Mouse (Mus musculus): Measurements from ENCODE around the gene Gabbr2. TPM values are rescaled to one million over a fixed set of nuclear protein-coding genes. Genes with fewer than 3 reads are reported as not detected.

Gabbr2 gene
- polyA plus RNA-seq, 1 experiment from 2014 or later, result 12.7 TPM

DNA sequence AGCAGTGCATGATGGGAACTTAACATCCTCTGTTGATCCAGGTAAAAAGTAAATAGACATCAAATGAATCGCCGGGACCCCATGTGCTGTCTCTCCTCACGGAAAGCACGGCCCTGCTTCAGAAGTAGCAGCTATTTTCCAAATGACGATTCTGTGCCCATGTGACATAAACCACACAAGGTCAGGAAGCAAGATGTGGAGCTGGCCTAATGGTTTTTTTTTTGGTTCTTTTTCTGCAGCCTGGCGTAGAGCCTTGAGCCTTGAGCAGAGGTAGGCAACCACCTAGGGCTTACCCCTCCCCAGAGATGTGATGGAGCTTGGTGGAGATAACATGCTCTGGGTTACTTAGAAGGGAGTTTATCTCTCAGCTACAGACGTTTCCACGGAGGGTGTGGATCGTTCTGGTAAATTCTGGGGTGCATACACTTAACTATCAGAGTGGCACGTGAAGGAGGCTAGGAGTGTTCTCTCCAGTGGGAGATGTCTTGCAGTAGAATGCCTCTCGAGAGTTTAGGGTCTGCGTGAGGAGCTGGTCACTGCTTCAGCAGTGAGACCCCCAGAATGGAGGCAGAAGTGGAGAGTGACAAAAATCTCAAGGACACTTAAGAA lies 137.7 kb downstream of the Gabbr2 start:
- 72% methylated on average over 12 of the region's 12 CpGs for WGBS
- Histone ChIP-seq H3K4me3 (no peak overlapping the region), H3K36me3 (replicated peaks) (no peaks in the 10 kb centered on the region), H3K27ac (peak overlapping the region; percentile 59), H3K4me2 (no peak overlapping the region), H3K9ac (no peak overlapping the region), H3K4me1 (peaks cover 28% of the 10 kb centered on the region), H3K27me3 (replicated peaks) (no peaks in the 10 kb centered on the region), H3K9me3 (no peaks in the 10 kb centered on the region)
- ATAC-seq (replicated peaks), result no peak

- no peaks in the 10 kb centered on the region for H3K27me3 ChIP-seq (replicated peaks)
- H3K9me3 ChIP-seq, result no peaks in the 10 kb centered on the region
- H3K36me3 ChIP-seq (replicated peaks), result no peaks in the 10 kb centered on the region
- peaks cover 7% of the 10 kb centered on the region; the same call in 1 of the 2 replicates for H3K4me1 ChIP-seq
- no peak overlapping the region for H3K4me2 ChIP-seq
- no peak overlapping the region for H3K4me3 ChIP-seq
- no peak overlapping the region for H3K27ac ChIP-seq
- H3K9ac ChIP-seq, result no peak overlapping the region
- ATAC-seq (replicated peaks), result no peak
Observed at GRCm38 (mm10) chr4:46847745-46848144, 143.9 kb downstream of the Gabbr2 start.

- ATAC-seq (replicated peaks), result no peak
- Histone ChIP-seq H3K9ac (no peak overlapping the region), H3K27me3 (replicated peaks) (no peaks in the 10 kb centered on the region), H3K4me3 (no peak overlapping the region), H3K4me1 (peaks cover 6% of the 10 kb centered on the region; the same call in 1 of the 2 replicates), H3K9me3 (no peaks in the 10 kb centered on the region), H3K36me3 (replicated peaks) (no peaks in the 10 kb centered on the region), H3K27ac (no peak overlapping the region), H3K4me2 (no peak overlapping the region)
- WGBS, result 95% methylated on average over 10 of the region's 10 CpGs
Observed at GRCm38 (mm10) chr4:46846396-46846795, 145.3 kb downstream of the Gabbr2 start.

DNA sequence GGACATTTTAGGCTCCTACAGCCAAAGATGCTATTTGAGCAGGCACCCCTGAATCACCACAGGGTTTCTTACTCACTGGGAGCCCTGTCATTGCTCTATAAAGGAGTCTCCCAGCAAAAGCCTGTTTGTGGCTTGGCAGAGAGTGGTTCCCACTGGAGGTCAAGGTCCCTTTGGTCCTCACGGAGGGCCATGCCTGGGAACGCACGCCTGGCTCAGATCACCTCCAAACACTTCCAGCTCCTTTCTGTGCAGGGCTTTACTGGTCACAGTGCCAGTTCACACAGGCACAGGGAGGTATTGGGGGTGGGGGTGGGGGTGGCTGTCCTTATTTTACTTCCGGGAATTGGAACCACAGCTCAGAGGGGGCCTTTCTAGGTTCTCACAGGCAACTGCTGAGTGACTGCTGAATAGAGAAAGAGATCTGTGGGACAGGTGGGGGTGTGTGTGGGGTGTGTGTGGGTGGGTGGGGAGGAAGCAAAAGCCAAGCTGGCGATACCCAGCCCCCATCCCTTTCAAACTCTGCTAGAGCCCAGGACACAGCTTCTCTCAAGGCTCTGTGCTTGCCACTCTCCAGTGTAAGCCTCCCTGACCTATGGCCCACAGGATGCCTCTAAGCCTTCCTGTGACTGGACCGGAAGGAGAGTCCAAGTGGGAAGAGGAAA lies 146.6 kb downstream of the Gabbr2 start:
- Histone ChIP-seq H3K4me2 (no peak overlapping the region), H3K9me3 (no peaks in the 10 kb centered on the region), H3K4me1 (no peaks in the 10 kb centered on the region), H3K27me3 (replicated peaks) (no peaks in the 10 kb centered on the region), H3K36me3 (replicated peaks) (no peaks in the 10 kb centered on the region), H3K27ac (no peak overlapping the region), H3K9ac (no peak overlapping the region), H3K4me3 (no peak overlapping the region)
- peak; percentile 67 for ATAC-seq (replicated peaks)
- whole genome bisulfite sequencing, result 67% methylated on average over 6 of the region's 6 CpGs

GRCm38 (mm10) chr4:46844567-46844966 lies 147.1 kb downstream of the Gabbr2 start:
- H3K27me3 ChIP-seq (replicated peaks), result no peaks in the 10 kb centered on the region
- H3K36me3 ChIP-seq (replicated peaks), result no peaks in the 10 kb centered on the region
- no peak overlapping the region for H3K4me3 ChIP-seq
- ATAC-seq (replicated peaks), result no peak
- no peak overlapping the region for H3K27ac ChIP-seq
- no peaks in the 10 kb centered on the region for H3K4me1 ChIP-seq
- no peak overlapping the region for H3K4me2 ChIP-seq
- H3K9ac ChIP-seq, result no peak overlapping the region
- no peaks in the 10 kb centered on the region for H3K9me3 ChIP-seq
- WGBS, result 79% methylated on average over 5 of the region's 5 CpGs

DNA sequence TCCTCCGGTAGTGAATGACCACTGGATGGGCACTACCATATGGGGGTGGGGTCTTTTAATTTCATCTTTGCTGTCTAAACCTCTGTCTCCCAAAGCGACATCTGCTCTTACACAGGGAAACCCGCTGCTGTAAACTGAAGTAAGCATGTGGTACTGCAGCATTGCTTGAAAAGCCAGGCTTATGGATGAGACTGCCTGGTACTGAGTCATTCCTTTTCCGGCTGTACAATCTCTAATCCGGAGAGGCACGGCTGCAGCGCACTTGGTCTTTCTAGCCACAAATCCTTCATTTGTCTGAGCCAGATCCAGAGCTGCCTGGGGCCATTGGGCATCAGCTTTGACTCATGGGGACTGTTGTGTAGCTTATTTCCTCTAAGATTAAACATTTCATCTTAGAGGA lies 149.1 kb downstream of the Gabbr2 start:
- H3K4me3 ChIP-seq, result no peak overlapping the region
- no peaks in the 10 kb centered on the region for H3K9me3 ChIP-seq
- no peaks in the 10 kb centered on the region for H3K27me3 ChIP-seq (replicated peaks)
- ATAC-seq (replicated peaks), result no peak
- no peaks in the 10 kb centered on the region for H3K36me3 ChIP-seq (replicated peaks)
- H3K4me2 ChIP-seq, result no peak overlapping the region
- H3K4me1 ChIP-seq, result no peaks in the 10 kb centered on the region
- H3K9ac ChIP-seq, result no peak overlapping the region
- H3K27ac ChIP-seq, result no peak overlapping the region
- WGBS, result 81% methylated on average over 7 of the region's 7 CpGs

DNA sequence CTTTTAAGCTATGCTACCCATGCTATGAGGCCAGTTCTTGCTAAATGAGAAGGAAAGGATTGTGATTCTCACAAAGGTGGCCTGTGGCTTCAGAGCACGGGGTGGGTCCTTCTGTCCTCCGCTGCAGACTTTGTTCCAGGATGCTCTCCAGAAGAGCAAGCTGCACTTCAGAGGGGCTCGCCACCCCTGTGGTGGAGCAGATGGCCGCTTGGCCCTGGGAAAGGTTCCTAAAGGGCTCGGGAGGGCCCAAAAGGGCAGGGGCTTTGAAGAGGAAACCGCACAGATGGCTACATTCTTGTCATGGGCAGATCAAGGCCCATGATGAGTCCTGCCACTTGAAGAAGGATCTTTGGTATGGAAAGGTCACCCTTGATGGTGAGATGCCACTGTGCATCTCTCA lies 151.5 kb downstream of the Gabbr2 start:
- peaks cover 9% of the 10 kb centered on the region; the same call in 1 of the 2 replicates for H3K4me1 ChIP-seq
- no peak overlapping the region for H3K27ac ChIP-seq
- WGBS, result 88% methylated on average over 6 of the region's 6 CpGs
- no peaks in the 10 kb centered on the region for H3K9me3 ChIP-seq
- no peak for ATAC-seq (replicated peaks)
- no peak overlapping the region for H3K4me2 ChIP-seq
- no peaks in the 10 kb centered on the region for H3K27me3 ChIP-seq (replicated peaks)
- H3K9ac ChIP-seq, result no peak overlapping the region
- no peaks in the 10 kb centered on the region for H3K36me3 ChIP-seq (replicated peaks)
- H3K4me3 ChIP-seq, result no peak overlapping the region

- no peak overlapping the region for H3K27ac ChIP-seq
- no peak overlapping the region for H3K9ac ChIP-seq
- H3K4me2 ChIP-seq, result no peak overlapping the region
- ATAC-seq (replicated peaks), result no peak
- peaks cover 9% of the 10 kb centered on the region; the same call in 1 of the 2 replicates for H3K4me1 ChIP-seq
- H3K9me3 ChIP-seq, result no peaks in the 10 kb centered on the region
- H3K27me3 ChIP-seq (replicated peaks), result no peaks in the 10 kb centered on the region
- 84% methylated on average over 7 of the region's 7 CpGs for WGBS
- no peak overlapping the region for H3K4me3 ChIP-seq
- no peaks in the 10 kb centered on the region for H3K36me3 ChIP-seq (replicated peaks)
Observed at GRCm38 (mm10) chr4:46837362-46837761, 154.3 kb downstream of the Gabbr2 start.

- Histone ChIP-seq H3K9me3 (no peaks in the 10 kb centered on the region), H3K36me3 (replicated peaks) (no peaks in the 10 kb centered on the region), H3K4me1 (peaks cover 9% of the 10 kb centered on the region; the same call in 1 of the 2 replicates), H3K4me3 (no peak overlapping the region), H3K27ac (peak overlapping the region; percentile 44), H3K9ac (no peak overlapping the region), H3K4me2 (no peak overlapping the region), H3K27me3 (replicated peaks) (no peaks in the 10 kb centered on the region)
- ATAC-seq (replicated peaks), result no peak
- 28% methylated on average over 18 of the region's 18 CpGs for WGBS
Observed at GRCm38 (mm10) chr4:46836065-46836464, 155.6 kb downstream of the Gabbr2 start.

DNA sequence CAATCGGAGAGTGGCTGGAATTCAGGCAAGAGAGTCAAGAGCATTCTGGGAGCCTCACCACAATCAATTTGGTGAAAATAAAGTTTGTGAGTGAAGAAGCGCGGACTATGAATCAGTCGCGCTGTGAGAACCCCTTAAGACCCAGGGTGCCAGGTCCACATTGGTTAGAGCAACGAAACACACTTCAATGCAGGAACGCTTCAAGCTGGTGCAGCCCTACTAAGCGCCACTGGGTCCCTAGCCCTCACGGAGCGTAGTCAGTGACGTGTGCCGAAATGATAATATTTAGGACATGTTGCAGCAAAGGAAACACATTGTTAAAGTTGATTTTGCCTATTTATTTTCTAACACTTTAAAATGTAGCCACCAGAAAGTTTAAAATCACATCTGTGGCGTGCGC lies 156.6 kb downstream of the Gabbr2 start:
- no peak overlapping the region for H3K27ac ChIP-seq
- no peak for ATAC-seq (replicated peaks)
- H3K4me2 ChIP-seq, result no peak overlapping the region
- WGBS, result 95% methylated on average over 14 of the region's 14 CpGs
- H3K4me1 ChIP-seq, result peaks cover 9% of the 10 kb centered on the region; the same call in 1 of the 2 replicates
- H3K36me3 ChIP-seq (replicated peaks), result no peaks in the 10 kb centered on the region
- no peaks in the 10 kb centered on the region for H3K27me3 ChIP-seq (replicated peaks)
- no peaks in the 10 kb centered on the region for H3K9me3 ChIP-seq
- no peak overlapping the region for H3K4me3 ChIP-seq
- no peak overlapping the region for H3K9ac ChIP-seq

DNA sequence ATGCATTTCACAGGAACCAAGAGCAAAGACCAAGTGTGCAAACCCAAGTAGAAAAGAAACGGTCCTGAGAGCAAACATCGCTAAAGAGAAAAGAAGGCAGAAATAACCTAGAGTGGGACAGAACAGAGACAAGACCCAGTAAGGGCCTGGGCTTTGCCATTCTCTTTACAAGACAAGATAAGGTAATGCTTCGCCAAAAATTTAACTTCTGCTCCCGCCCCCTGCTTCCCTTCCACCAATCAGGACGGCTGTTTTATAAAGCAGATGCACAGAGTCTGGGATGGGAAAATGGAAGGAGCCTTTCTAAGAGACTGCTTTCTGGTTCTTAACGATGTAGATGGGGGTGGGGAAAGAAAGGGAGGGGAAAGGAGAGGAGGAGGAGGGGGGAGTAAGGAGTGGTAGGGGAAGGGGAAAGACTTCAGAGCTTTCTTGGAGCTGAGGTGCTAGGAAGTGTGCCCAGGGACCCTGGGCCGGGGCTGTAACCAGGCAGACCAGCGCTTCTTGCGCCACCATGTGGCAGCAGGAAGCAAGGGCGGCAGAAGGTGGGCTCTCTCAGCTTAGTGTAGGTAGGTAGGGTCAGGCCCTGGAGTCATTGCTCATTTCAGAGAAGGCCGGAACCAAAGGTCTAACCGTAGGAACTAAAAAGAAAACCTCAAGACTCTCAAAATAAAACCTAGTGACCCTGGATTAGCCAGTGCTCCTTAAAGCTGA lies 158.7 kb downstream of the Gabbr2 start:
- no peak overlapping the region for H3K9ac ChIP-seq
- no peak overlapping the region for H3K4me2 ChIP-seq
- no peaks in the 10 kb centered on the region for H3K27me3 ChIP-seq (replicated peaks)
- ATAC-seq (replicated peaks), result no peak
- H3K36me3 ChIP-seq (replicated peaks), result no peaks in the 10 kb centered on the region
- WGBS, result 47% methylated on average over 12 of the region's 12 CpGs
- no peaks in the 10 kb centered on the region for H3K9me3 ChIP-seq
- no peak overlapping the region for H3K27ac ChIP-seq
- H3K4me1 ChIP-seq, result peaks cover 16% of the 10 kb centered on the region; the same call in 1 of the 2 replicates
- no peak overlapping the region for H3K4me3 ChIP-seq

GRCm38 (mm10) chr4:46829656-46830055 lies 162.0 kb downstream of the Gabbr2 start:
- H3K9me3 ChIP-seq, result no peaks in the 10 kb centered on the region
- H3K4me3 ChIP-seq, result no peak overlapping the region
- no peaks in the 10 kb centered on the region for H3K27me3 ChIP-seq (replicated peaks)
- H3K4me1 ChIP-seq, result peaks cover 10% of the 10 kb centered on the region; the same call in 1 of the 2 replicates
- no peak overlapping the region for H3K27ac ChIP-seq
- H3K4me2 ChIP-seq, result no peak overlapping the region
- no peak for ATAC-seq (replicated peaks)
- WGBS, result 44% methylated on average over 2 of the region's 2 CpGs
- no peak overlapping the region for H3K9ac ChIP-seq
- H3K36me3 ChIP-seq (replicated peaks), result no peaks in the 10 kb centered on the region

Data from midbrain, embryonic 15.5 days (tissue).